Mouse (Mus musculus): ENCODE measurements around the gene Pigp. TPM values are rescaled to one million over a fixed set of nuclear protein-coding genes. Genes with fewer than 3 reads are reported as not detected.

The Pigp gene
- polyA plus RNA-seq, 1 experiment from 2014 or later: 82.0 TPM

DNA sequence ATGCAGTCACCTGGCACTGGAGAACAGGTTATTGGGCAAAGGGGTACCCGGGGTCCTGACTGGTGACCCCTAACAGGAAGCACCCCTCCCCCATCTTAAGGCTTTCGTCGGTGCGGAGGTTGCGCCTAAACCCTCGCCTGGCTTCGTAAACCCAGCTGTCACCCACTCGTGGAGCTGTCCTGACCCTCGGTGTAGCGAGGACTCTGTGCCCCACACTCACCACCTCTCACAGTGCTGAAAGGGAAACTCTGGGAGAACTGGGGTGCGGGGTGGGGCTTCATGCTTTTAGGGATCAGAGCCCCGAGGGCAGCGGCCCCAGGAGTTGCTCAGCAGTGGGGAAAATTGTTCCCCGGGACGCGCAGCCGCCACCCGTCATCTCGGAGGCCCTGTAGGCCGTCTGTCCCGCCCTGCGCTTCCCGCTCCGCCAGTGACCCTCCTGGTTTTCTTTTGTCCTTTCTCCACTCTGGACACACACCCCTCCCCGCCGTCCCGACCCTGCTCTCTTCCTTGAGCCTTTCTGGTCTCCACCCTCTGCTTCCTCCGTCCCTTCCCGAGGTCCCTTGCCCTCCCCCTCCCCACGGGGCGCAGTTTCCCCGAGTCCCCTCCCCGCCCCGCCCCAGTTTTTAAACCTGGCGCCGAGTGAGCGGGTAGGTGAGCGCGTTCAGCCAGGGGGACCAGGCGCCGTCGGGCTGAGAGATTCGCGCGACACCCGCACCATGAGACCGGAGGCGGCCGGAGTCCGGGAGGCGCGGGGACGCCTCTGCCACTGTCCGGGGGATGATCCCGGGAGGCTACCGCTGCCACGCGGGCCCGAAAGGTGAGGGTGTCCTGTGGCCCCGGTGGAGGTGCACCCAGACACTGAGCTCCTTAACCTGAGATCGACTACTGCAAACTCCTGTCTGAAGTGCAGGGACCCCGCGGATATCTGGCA, 43.6 kb downstream of the Pigp start, which contains the start of gene Ripply3:
Gene Ripply3, plus strand, starts transcription at position 640 of the 931 bp plus-strand sequence.
- DNase-seq (ENCODE audit: low spot score): peak; percentile 74
- Histone ChIP-seq H3K9me3 (replicated peaks) (no peaks in the 10 kb centered on the region), H3K4me3 (peak within 1 kb of the TSS; percentile 57), H3K36me3 (no peaks in the 10 kb centered on the region), H3K4me1 (peaks cover 25% of the 10 kb centered on the region), H3K27me3 (ENCODE audit: low read depth, poor library complexity, severe bottlenecking) (peaks cover 65% of the 10 kb centered on the region), H3K27ac (peak within 1 kb of the TSS; percentile 80)
- 2% methylated on average over 63 of the region's 63 CpGs for WGBS

DNA sequence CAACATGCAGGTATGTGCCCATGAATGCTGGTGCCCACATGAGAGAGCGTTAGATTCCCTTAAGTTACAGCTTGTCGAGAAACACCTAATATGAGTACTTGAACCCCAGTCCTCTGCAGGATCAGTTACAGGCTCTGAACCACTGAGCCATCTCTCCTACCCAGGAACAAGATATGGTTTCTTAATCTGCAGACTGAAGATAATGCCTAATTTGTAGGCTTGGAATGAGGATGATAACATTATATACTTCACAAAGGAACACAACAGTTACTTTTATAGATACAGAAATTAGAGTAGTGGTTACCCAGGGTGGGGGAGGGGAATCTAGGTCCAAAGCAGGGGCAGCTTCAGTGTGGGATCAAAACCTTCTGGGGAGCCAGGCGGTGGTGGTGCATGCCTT, 45.6 kb downstream of the Pigp start:
- no peak for DNase-seq (ENCODE audit: low spot score)
- WGBS: 94% methylated on average over 3 of the region's 3 CpGs
- peaks cover 61% of the 10 kb centered on the region for H3K27me3 ChIP-seq (ENCODE audit: low read depth, poor library complexity, severe bottlenecking)

DNA sequence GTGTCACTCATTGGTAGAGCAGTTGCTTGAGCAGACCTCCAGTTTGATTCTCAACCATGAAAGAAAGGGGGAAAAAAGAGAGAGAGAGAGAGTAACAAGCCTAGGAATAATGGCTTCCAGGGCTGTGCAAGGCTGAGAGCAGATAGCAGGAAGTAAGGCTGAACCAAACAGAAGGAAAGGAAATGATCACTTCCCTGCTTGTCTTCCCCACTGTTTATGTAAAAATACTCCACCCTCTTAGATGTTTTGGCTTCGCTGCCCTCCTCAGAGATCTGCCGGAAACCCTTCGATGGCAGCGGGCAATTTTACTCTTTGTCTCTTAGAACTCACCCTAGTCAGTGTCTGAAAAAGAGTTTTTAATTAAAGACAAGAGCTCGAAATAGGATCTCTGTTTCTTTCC, 48.0 kb downstream of the Pigp start:
- Histone ChIP-seq H3K36me3 (no peaks in the 10 kb centered on the region), H3K4me3 (no peak overlapping the region), H3K27ac (no peak overlapping the region), H3K9me3 (replicated peaks) (no peaks in the 10 kb centered on the region), H3K4me1 (peaks cover 14% of the 10 kb centered on the region), H3K27me3 (ENCODE audit: low read depth, poor library complexity, severe bottlenecking) (peaks cover 38% of the 10 kb centered on the region)
- no peak for DNase-seq (ENCODE audit: low spot score)
- 72% methylated on average over 5 of the region's 5 CpGs for WGBS

More for the DNA sequence above, 45.6 kb downstream of the Pigp start:
- no peaks in the 10 kb centered on the region for H3K36me3 ChIP-seq
- H3K4me1 ChIP-seq: peaks cover 25% of the 10 kb centered on the region
- no peak overlapping the region for H3K4me3 ChIP-seq
- H3K9me3 ChIP-seq (replicated peaks): no peaks in the 10 kb centered on the region
- no peak overlapping the region for H3K27ac ChIP-seq

DNA sequence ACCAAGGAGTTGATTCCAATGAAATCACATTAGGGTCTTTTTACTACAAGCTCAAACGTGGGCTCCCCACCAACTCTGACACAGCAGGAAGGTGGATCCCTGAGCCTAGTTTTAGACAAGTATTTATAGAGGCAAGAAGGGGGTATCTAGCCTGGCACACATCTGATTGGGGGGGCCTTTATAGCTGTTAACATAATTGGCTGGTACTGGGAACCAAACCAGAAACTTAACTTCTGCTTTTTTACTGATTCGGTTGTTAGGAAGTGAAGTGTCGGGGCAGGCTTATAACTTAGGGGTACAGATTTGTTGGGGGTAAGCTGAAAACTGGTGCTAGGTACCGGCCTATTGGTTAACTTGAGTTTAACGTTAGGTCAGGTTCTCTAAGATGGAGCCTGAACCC, 51.4 kb downstream of the Pigp start:
- H3K4me1 ChIP-seq: no peaks in the 10 kb centered on the region
- H3K27ac ChIP-seq: no peak overlapping the region
- 87% methylated on average over 5 of the region's 5 CpGs for WGBS
- no peaks in the 10 kb centered on the region for H3K9me3 ChIP-seq (replicated peaks)
- DNase-seq (ENCODE audit: low spot score): no peak
- no peak overlapping the region for H3K4me3 ChIP-seq
- H3K27me3 ChIP-seq (ENCODE audit: low read depth, poor library complexity, severe bottlenecking): peaks cover 4% of the 10 kb centered on the region; the same call in 1 of the 2 replicates
- no peaks in the 10 kb centered on the region for H3K36me3 ChIP-seq

DNA sequence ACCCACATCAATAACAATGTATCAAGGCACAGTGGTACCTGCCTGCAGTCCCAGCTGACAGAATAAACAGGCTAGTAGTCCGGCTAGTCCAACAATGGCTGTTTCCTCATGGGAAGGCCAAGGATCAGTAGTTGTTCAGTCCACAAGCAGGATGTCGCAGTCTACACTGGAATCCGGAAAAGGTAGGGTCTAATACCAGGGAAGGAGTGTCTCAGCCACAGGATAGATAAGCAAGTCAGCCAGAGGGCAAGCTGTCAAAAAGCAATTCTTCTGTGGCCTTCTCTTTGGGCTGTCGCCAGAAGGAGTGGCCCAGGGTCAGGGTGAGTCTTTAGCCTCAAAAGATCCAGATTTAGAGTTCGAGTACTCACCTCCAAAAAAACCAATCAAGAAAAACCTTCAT, 53.9 kb downstream of the Pigp start:
- WGBS: 88% methylated on average over 5 of the region's 5 CpGs
- H3K4me3 ChIP-seq: no peak overlapping the region
- H3K36me3 ChIP-seq: no peaks in the 10 kb centered on the region
- no peaks in the 10 kb centered on the region for H3K9me3 ChIP-seq (replicated peaks)
- no peaks in the 10 kb centered on the region for H3K27me3 ChIP-seq (ENCODE audit: low read depth, poor library complexity, severe bottlenecking)
- no peak overlapping the region for H3K27ac ChIP-seq
- H3K4me1 ChIP-seq: peaks cover 7% of the 10 kb centered on the region
- no peak for DNase-seq (ENCODE audit: low spot score)

DNA sequence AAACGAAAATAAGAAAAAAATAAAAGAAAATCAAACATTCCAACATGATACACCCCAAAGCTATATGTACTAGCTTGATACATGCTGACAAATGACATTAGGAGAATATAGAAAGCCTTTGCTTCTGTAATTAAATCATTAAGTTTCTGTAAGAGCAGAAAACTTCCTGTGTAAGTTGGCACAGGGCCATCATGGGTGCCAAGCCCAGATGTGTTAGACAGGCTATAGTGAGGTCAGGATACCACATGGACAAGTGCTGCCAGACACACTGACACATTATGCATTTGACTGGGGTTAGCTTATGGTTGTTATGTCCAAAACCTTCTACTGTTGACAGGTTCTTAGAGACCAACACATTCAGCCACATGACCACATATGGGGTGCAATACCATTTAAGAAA, 56.4 kb downstream of the Pigp start:
- H3K9me3 ChIP-seq (replicated peaks): no peaks in the 10 kb centered on the region
- DNase-seq (ENCODE audit: low spot score): no peak
- 56% methylated on average over 1 of the region's 1 CpGs for WGBS
- H3K4me1 ChIP-seq: peaks cover 7% of the 10 kb centered on the region
- no peak overlapping the region for H3K4me3 ChIP-seq
- H3K27me3 ChIP-seq (ENCODE audit: low read depth, poor library complexity, severe bottlenecking): no peaks in the 10 kb centered on the region
- no peak overlapping the region for H3K27ac ChIP-seq
- H3K36me3 ChIP-seq: no peaks in the 10 kb centered on the region; the same call in 1 of the 2 replicates

DNA sequence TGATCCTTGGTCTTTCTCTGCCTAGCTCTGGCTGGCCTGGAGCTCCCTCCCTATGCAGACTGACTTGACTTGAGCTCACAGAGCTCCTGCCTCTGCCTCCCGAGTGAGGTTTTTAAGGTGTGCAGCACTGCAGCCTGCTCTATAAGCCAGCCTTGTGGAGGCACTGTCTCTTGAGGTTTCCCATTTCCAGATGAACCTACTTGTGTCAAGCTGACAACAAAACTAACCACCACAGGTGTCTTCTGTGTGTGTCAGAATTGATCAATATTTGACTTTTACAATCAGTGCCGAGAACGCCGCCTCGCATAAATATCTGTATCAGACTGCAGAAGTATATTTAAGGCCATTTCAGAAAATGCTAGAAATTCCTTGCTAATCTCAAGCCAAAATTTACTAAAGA, 57.0 kb downstream of the Pigp start:
- H3K9me3 ChIP-seq (replicated peaks): no peaks in the 10 kb centered on the region
- peaks cover 7% of the 10 kb centered on the region for H3K4me1 ChIP-seq
- WGBS: 90% methylated on average over 5 of the region's 5 CpGs
- no peaks in the 10 kb centered on the region for H3K27me3 ChIP-seq (ENCODE audit: low read depth, poor library complexity, severe bottlenecking)
- DNase-seq (ENCODE audit: low spot score): no peak
- H3K27ac ChIP-seq: no peak overlapping the region
- no peaks in the 10 kb centered on the region; the same call in 1 of the 2 replicates for H3K36me3 ChIP-seq
- H3K4me3 ChIP-seq: no peak overlapping the region

DNA sequence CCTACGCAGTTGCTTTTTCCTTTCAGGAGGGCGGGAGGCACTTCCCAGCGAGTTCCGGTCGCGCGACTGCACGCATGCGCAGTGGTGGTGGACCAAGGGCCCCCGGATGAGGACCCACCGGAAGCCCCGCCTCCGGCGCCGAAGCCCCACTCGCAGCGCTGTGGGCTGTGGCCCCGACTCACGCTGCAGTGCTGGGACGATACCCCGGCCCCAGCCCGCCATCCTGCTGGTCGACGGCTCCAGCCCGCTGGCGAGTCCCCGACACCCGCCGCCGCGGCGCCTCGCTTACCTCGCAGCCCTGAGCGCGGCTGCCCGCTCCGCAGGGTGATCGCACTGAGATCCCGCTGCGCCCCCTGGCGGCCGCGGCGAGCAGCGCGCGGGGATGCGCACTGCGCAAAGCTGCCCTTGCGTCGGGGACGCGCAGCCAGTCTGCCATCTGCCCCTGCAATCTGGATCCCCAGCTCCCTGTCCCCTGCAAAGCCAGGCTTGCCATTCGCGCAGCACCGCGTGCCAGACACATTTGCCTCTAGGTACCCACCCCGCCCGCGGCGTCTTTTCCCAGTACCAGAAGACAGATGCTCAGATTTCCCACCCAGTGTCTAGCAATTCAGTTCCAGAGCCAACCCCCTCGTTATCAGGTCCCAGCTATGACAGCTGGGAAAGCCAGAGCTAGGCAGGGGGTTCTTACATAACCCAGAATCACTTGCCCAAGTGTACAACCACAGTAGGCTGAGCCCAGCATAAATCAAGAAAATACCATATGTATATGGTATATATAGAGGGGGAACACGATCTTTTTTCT, 58.2 kb downstream of the Pigp start, which contains the start of gene Hlcs:
Gene Hlcs, minus strand, starts transcription at position 343 of the 802 bp plus-strand sequence.
- H3K27me3 ChIP-seq (ENCODE audit: low read depth, poor library complexity, severe bottlenecking): no peaks in the 10 kb centered on the region
- H3K9me3 ChIP-seq (replicated peaks): no peaks in the 10 kb centered on the region
- peaks cover 11% of the 10 kb centered on the region for H3K4me1 ChIP-seq
- peak within 1 kb of the TSS; percentile 99 for H3K27ac ChIP-seq
- no peaks in the 10 kb centered on the region; the same call in 1 of the 2 replicates for H3K36me3 ChIP-seq
- WGBS: 1% methylated on average over 64 of the region's 64 CpGs
- H3K4me3 ChIP-seq: peak within 1 kb of the TSS; percentile 81
- peak; percentile 99 for DNase-seq (ENCODE audit: low spot score)

DNA sequence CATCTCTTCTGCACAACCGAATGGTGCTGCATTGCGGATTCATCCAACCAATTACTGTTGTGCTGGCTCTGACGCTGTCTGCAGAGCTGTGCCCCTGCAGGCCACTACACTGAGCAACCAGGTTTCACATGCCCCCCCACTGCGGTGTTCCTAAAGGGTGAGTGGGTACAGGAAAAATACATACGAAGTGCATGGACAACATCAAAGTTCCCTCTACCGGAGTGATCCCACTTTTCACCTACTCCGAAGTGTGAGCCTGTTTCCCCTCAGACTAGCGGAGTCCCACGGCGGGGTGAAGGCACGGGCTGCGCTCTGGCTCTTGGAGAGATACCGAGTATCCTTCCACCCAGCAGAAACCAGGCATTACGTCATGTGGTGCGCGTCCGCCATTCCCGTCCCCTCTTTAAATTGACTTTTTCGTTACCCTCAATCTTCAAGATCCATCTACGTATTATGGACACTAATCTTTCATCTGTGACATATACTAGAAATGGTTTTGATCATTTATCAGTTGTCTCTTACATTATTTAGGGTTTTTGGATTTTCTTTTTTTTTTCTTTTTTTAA, 58.9 kb downstream of the Pigp start:
- H3K4me1 ChIP-seq: peaks cover 18% of the 10 kb centered on the region
- WGBS: under 1% methylated on average over 20 of the region's 20 CpGs
- H3K27ac ChIP-seq: peak overlapping the region; percentile 99
- no peaks in the 10 kb centered on the region for H3K9me3 ChIP-seq (replicated peaks)
- no peaks in the 10 kb centered on the region; the same call in 1 of the 2 replicates for H3K36me3 ChIP-seq
- H3K27me3 ChIP-seq (ENCODE audit: low read depth, poor library complexity, severe bottlenecking): no peaks in the 10 kb centered on the region
- H3K4me3 ChIP-seq: peak overlapping the region; percentile 81
- peak; percentile 87 for DNase-seq (ENCODE audit: low spot score)

DNA sequence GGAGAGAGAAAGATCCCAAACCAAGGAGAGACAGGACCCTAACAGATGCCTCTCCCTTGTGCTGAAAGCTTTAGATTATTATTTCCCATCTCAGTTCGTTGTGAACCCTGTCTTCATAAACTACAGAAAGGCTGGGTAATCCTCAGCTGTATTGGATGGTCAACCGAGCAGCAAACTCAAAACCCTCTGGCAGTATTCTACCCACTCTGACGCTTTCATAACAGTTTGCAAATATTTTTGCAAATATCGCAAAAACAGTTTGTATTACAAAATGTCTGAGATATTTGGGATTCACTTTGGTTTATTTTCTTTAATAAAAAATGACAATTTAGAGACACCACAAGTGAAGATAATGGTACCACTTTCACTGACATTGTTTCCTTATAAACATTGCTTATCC, 59.7 kb downstream of the Pigp start:
- 0 out of 2 replicates have a peak overlapping the region, but pooled peaks have one; percentile 99 for H3K27ac ChIP-seq
- H3K4me3 ChIP-seq: peak overlapping the region; percentile 81
- H3K27me3 ChIP-seq (ENCODE audit: low read depth, poor library complexity, severe bottlenecking): no peaks in the 10 kb centered on the region
- H3K36me3 ChIP-seq: no peaks in the 10 kb centered on the region; the same call in 1 of the 2 replicates
- no peak for DNase-seq (ENCODE audit: low spot score)
- peaks cover 22% of the 10 kb centered on the region for H3K4me1 ChIP-seq
- WGBS: 83% methylated on average over 4 of the region's 4 CpGs
- no peaks in the 10 kb centered on the region for H3K9me3 ChIP-seq (replicated peaks)

DNA sequence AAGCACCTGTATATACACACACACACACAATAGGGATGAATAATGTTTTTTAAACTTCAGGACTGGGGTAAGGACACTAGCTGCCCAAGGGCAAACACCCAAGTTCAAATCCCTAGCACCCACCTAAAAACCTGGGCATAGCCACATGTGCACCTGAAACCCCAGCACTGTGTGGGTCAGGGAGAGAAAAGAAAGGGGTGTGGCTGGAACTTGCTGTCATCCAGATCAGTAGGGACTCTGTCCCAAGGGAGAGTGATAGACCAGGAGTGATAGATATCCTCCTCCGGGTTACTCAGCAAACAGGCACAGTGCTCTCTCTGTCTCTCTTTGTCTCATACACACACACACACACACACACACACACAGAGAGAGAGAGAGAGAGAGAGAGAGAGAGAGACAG, 60.2 kb downstream of the Pigp start:
- WGBS: 85% methylated on average over 1 of the region's 1 CpGs
- no peak overlapping the region for H3K4me3 ChIP-seq
- no peaks in the 10 kb centered on the region for H3K27me3 ChIP-seq (ENCODE audit: low read depth, poor library complexity, severe bottlenecking)
- H3K36me3 ChIP-seq: no peaks in the 10 kb centered on the region; the same call in 1 of the 2 replicates
- peaks cover 22% of the 10 kb centered on the region for H3K4me1 ChIP-seq
- no peak overlapping the region for H3K27ac ChIP-seq
- H3K9me3 ChIP-seq (replicated peaks): no peaks in the 10 kb centered on the region
- no peak for DNase-seq (ENCODE audit: low spot score)

DNA sequence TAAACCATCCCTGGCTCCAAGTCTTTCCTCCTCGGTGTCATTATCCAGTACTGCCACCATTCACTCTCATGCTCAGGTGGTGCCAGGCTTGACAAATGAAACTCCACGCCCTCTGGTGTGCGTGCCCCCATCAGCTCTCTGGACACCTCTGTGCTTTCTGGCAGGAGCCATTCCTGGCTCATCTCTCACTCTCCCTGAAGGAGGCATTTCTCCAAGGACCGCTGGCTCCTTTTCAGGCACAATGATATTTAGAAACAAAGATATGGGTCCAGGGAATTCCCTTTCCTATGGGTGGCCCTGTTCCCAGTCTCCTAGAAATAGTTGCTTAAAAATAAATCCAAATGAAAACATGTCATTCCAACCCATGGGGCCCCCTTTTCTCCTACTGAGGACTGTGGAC, 62.6 kb downstream of the Pigp start:
- H3K4me3 ChIP-seq: no peak overlapping the region
- WGBS: 93% methylated on average over 4 of the region's 4 CpGs
- no peaks in the 10 kb centered on the region for H3K9me3 ChIP-seq (replicated peaks)
- H3K27me3 ChIP-seq (ENCODE audit: low read depth, poor library complexity, severe bottlenecking): peaks cover 1% of the 10 kb centered on the region
- H3K4me1 ChIP-seq: peaks cover 21% of the 10 kb centered on the region
- H3K27ac ChIP-seq: no peak overlapping the region
- DNase-seq (ENCODE audit: low spot score): no peak
- H3K36me3 ChIP-seq: no peaks in the 10 kb centered on the region; the same call in 1 of the 2 replicates
